Comparison of ENCODE assay signal across 16 mouse cellular contexts in the genomic region with DNA sequence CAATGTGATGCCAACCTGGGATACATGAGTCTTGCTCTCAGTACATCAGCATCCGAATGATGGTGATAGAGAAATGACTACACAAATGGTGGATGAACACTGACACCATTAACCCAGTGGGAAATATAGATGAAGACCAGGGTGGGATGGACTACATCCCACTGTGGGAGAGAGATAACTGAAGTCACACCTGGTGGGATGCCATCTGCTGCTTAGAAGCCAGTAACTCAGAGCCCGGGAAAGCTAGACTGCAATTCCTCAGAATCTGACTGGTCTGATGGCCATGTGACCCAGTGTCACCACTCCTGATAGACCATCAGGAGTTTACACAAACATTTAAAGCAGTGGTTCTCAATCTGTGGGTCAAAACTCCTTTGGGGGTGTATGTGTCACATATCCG.
"Had no signal": no experiment of that assay in that cellular context is flagged by ENCODE, and none has a peak within 500 bp of the region (broad histone marks: within the 10 kb centered on the region; RNA-seq: fewer than 3 reads in every experiment).

No protein-coding gene starts in this region.

- DNase-seq: heart, postnatal 10 days; heart, postnatal 14 days; heart, postnatal 36 days; heart, postnatal 4 days; kidney, adult 11 months; kidney, adult 18-20 months; kidney, adult 2 months; kidney, adult 8-10 months; kidney, adult 9 months; kidney, postnatal 10 days; kidney, postnatal 14 days; kidney, postnatal 25 days; kidney, postnatal 36 days; kidney, postnatal 4 days; layer of hippocampus, adult 9-11 months; layer of hippocampus, postnatal 36 days had no signal
